Mouse (Mus musculus) C2C12 (cell line): Measurements from ENCODE around the gene Rbpj.

Source experiments
- CEBPB ChIP-seq: IDR thresholded peaks from one replicate; pipeline ENCODE4 v1.6.1; 2011; ENCODE audit warnings: low read depth, mild to moderate bottlenecking, control low read depth, moderate library complexity
- CTCF ChIP-seq: IDR thresholded peaks from one replicate; pipeline ENCODE4 v1.5.1; 2011; ENCODE audit not compliant: control insufficient read depth, insufficient read depth, insufficient read length
- FOSL1 ChIP-seq: IDR thresholded peaks from one replicate; pipeline ENCODE4 v1.8.0; 2011; ENCODE audit warnings: mild to moderate bottlenecking, low read length; ENCODE audit not compliant: poor library complexity, insufficient read depth, severe bottlenecking
- MAX ChIP-seq: IDR thresholded peaks from one replicate; pipeline ENCODE4 v1.6.1; 2011; ENCODE audit warnings: mild to moderate bottlenecking, control low read depth

- TF ChIP-seq CTCF, result no peak
- TF ChIP-seq MAX, result no peak
- TF ChIP-seq FOSL1, result no peak
- TF ChIP-seq CEBPB, result no peak
Observed at GRCm38 (mm10) chr5:53525305-53526069, 59.5 kb downstream of the Rbpj start.
